Mouse (Mus musculus): ENCODE results near the gene B230217C12Rik. TPM values are rescaled to one million over a fixed set of nuclear protein-coding genes. Genes with fewer than 3 reads are reported as not detected.
A peak's percentile ranks its signal among the peaks of the same experiment; 100 is the strongest.

B230217C12Rik gene
- total RNA-seq, 2 experiments from 2014 or later, result 67.8 to 72.6 TPM

- DNase-seq (ENCODE audit: low spot score in 2 of 2), result no peak
- no peak overlapping the region for H3K4me3 ChIP-seq
- no peak for TF ChIP-seq CTCF (conservative IDR thresholded peaks at IDR 0.05)
- peak overlapping the region; percentile 28; the same call in 1 of the 2 replicates for H3K27ac ChIP-seq
Observed at GRCm38 (mm10) chr11:97821401-97822064, 19.0 kb upstream of the B230217C12Rik start.

- Histone ChIP-seq H3K27ac (peak overlapping the region; percentile 33), H3K4me3 (no peak overlapping the region)
- no peak for TF ChIP-seq CTCF (conservative IDR thresholded peaks at IDR 0.05)
- no peak for DNase-seq (ENCODE audit: low spot score in 2 of 2)
Observed at GRCm38 (mm10) chr11:97822840-97823603, 17.6 kb upstream of the B230217C12Rik start.

- no peak for DNase-seq (ENCODE audit: low spot score in 2 of 2)
- H3K27ac ChIP-seq, result peak overlapping the region; percentile 41; the same call in 1 of the 2 replicates
- no peak overlapping the region for H3K4me3 ChIP-seq
- TF ChIP-seq CTCF (conservative IDR thresholded peaks at IDR 0.05), result no peak
Observed at GRCm38 (mm10) chr11:97824168-97824567, 16.4 kb upstream of the B230217C12Rik start.

GRCm38 (mm10) chr11:97824895-97825294 is 15.7 kb upstream of the B230217C12Rik start:
- H3K27ac ChIP-seq, result peak overlapping the region; percentile 41; the same call in 1 of the 2 replicates
- H3K4me3 ChIP-seq, result no peak overlapping the region
- no peak for DNase-seq (ENCODE audit: low spot score in 2 of 2)
- TF ChIP-seq CTCF (conservative IDR thresholded peaks at IDR 0.05), result no peak

GRCm38 (mm10) chr11:97825295-97825694 is 15.3 kb upstream of the B230217C12Rik start:
- TF ChIP-seq CTCF (conservative IDR thresholded peaks at IDR 0.05), result no peak
- no peak overlapping the region for H3K4me3 ChIP-seq
- no peak for DNase-seq (ENCODE audit: low spot score in 2 of 2)
- H3K27ac ChIP-seq, result peak overlapping the region; percentile 41; the same call in 1 of the 2 replicates

GRCm38 (mm10) chr11:97825971-97826370 is 14.6 kb upstream of the B230217C12Rik start:
- Histone ChIP-seq H3K4me3 (no peak overlapping the region), H3K27ac (no peak overlapping the region)
- no peak for TF ChIP-seq CTCF (conservative IDR thresholded peaks at IDR 0.05)
- no peak for DNase-seq (ENCODE audit: low spot score in 2 of 2)

GRCm38 (mm10) chr11:97826414-97826813 is 14.2 kb upstream of the B230217C12Rik start:
- Histone ChIP-seq H3K27ac (no peak overlapping the region), H3K4me3 (no peak overlapping the region)
- DNase-seq (ENCODE audit: low spot score in 2 of 2), result no peak
- TF ChIP-seq CTCF (conservative IDR thresholded peaks at IDR 0.05), result no peak

- DNase-seq (ENCODE audit: low spot score in 2 of 2), result no peak
- no peak for TF ChIP-seq CTCF (conservative IDR thresholded peaks at IDR 0.05)
- H3K4me3 ChIP-seq, result no peak overlapping the region
- H3K27ac ChIP-seq, result no peak overlapping the region
Observed at GRCm38 (mm10) chr11:97827654-97828053, 12.9 kb upstream of the B230217C12Rik start.

- DNase-seq (ENCODE audit: low spot score in 2 of 2), result no peak
- TF ChIP-seq CTCF (conservative IDR thresholded peaks at IDR 0.05), result no peak
- no peak overlapping the region for H3K27ac ChIP-seq
- no peak overlapping the region for H3K4me3 ChIP-seq
Observed at GRCm38 (mm10) chr11:97829365-97829764, 11.2 kb upstream of the B230217C12Rik start.

- no peak for TF ChIP-seq CTCF (conservative IDR thresholded peaks at IDR 0.05)
- DNase-seq (ENCODE audit: low spot score in 2 of 2), result no peak
- Histone ChIP-seq H3K27ac (no peak overlapping the region), H3K4me3 (no peak overlapping the region)
Observed at GRCm38 (mm10) chr11:97829913-97830476, 10.6 kb upstream of the B230217C12Rik start.

- DNase-seq (ENCODE audit: low spot score in 2 of 2), result no peak
- no peak for TF ChIP-seq CTCF (conservative IDR thresholded peaks at IDR 0.05)
- Histone ChIP-seq H3K4me3 (no peak overlapping the region), H3K27ac (no peak overlapping the region)
Observed at GRCm38 (mm10) chr11:97830501-97830900, 10.1 kb upstream of the B230217C12Rik start.

- H3K27ac ChIP-seq, result no peak overlapping the region
- no peak overlapping the region for H3K4me3 ChIP-seq
- no peak for TF ChIP-seq CTCF (conservative IDR thresholded peaks at IDR 0.05)
- DNase-seq (ENCODE audit: low spot score in 2 of 2), result no peak
Observed at GRCm38 (mm10) chr11:97832001-97832400, 8.6 kb upstream of the B230217C12Rik start.

GRCm38 (mm10) chr11:97833352-97833751 is 7.2 kb upstream of the B230217C12Rik start:
- H3K4me3 ChIP-seq, result no peak overlapping the region
- TF ChIP-seq CTCF (conservative IDR thresholded peaks at IDR 0.05), result no peak
- H3K27ac ChIP-seq, result no peak overlapping the region
- DNase-seq (ENCODE audit: low spot score in 2 of 2), result no peak

Data from layer of hippocampus, adult 2 months (tissue).